Mouse (Mus musculus) layer of hippocampus, adult 9-10 months (tissue): ENCODE data around the gene Stk10.

ENCODE experiments used
- DNase-seq: peaks from one replicate; pipeline ENCODE4 v3.0.0; 2022; ENCODE audit warnings: low spot score

Stk10 gene

DNA sequence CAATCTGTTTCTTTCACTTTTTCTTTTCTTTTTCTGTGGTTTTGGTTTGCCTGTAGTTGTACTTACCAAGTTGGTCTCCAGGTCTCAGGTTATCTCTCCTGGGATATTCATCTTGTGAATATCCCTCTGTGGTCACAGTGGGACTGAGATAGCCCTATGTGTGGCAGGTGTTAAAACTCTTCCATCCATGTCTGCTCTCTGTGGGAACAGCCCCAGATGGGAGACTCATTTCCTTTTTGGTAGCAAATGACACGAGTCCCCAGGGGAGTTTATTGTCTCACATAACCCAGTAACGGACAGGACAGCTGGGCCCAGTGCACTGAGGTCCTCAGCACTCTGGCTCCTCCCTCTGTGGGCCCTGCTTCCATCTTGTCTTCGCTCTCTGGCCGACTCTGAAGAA is 17.0 kb downstream of the Stk10 start:
- DNase-seq, result no peak

DNA sequence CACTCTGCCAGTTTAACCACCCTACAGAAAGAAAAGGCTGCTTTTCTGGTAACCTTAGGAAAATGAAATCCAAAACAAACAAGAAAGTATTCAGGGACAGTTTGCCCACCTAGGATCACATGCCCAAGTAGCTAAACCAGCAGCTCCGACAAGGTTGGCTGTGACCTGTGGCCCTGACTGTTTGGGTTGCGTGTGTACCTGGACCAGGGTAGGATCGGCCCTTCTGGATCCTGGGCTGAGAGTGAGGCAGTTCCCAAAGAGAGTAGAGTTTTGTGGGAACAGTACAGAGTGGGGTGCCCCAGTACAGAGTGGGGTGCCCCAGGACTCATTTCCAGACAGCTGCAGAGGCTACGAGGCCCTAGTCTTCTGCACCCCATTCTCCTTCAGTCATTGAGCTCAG is 18.0 kb downstream of the Stk10 start:
- DNase-seq, result no peak

DNA sequence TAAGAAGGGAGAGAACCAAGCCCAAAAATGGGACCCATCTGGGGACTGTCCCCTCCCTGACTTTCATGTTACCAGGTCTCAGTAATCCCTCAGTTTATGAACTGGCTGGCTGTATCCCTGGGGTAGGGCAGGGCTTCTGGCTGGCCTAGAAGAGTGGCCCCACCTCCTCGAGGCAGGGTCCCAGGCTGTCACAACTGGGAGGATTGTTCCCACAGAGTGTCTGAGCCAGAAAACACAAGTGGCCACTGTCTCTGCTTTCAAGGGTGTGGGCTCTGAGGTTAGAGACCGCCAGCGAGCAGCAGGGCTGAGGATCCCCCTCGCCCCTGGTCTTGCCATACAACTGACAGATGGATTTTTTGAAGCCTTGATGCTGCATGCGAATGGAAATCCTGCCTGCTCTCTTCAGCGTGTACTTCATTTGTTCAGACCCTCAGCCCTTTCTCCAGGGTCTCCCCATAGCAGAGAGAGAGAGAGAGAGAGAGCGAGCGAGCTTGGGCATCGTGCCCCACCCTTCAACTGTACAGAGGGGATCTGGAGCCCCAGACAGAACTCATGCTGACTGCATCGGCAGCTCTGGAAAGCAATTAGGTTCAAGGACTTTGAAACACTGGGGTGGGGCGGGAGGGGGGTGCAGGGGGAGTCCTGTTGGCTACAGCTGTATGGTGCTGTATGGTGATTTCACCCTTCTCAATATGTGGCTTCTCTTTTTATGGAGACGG is 18.6 kb downstream of the Stk10 start:
- no peak for DNase-seq

DNA sequence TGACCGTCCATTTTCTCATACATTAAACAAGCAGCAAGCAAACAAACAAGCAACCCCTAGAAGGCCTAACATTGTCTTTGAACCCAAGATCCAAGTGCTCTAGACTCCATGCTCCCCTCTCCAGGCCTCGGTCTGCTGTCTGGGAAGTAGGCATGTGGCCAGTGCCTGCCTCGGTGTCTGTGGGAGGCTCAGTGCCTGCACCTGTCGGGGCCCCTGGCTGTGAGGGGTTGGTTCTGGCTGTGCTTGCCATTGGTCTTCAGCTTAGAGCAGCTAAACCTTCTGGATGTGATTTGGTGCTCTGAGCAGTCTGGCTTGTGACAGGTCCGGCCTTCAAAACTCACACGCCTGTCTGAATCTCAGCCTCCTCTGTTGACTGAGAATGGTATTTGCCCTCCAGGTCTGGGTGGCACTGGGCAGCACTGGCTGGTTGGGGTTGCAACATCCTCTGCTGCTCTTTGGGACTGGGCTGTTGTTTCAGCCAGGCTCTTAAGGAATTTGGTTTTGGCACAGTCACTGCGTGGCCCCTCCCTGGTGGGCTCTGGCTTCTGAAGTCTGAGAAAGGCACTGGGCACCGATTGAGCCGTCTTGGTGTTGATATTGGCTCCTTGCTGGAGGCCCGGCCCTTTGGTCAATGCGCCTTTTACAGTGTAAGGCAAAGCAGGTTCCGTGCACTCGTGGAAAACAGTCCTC is 19.4 kb downstream of the Stk10 start:
- DNase-seq, result no peak

DNA sequence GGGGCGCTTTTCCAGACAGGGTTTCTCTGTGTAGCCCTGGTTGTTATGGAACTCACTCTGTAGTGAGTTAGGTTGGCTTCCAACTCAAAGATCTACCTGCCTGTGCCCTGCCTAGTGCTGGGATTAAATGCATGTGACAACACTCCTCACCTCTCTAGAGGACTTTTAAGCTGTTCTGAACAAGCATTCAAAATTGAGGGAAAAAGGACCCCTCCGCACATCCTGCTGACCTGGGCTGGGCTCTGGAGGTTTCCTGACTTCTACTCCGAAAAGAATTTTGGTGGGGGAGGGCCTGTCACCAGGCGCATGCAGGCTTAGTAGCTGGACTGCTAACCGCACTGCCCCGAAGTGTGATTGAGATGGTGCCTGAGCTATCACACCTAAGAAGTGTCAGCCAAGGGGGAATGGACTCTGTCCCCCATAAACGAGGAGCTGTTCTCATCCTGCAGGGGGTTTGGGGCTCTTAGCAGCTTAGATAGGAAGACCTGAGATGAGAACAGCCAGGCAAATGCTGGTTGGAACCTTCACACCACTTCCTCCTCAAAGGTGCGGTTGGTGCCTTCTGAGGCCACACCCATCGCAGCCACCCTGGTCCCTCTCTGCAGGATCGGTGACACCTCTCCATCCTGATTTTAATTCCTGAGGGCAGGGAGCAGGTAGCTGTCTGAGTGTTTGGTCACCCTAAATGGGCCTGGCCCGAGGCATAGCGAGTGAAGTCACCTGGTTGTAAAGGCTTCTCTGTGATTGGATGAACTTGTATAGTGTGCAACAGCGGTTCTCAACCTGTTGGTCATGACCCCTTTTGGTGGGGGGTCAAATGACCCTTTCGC is 20.4 kb downstream of the Stk10 start:
- DNase-seq, result no peak

DNA sequence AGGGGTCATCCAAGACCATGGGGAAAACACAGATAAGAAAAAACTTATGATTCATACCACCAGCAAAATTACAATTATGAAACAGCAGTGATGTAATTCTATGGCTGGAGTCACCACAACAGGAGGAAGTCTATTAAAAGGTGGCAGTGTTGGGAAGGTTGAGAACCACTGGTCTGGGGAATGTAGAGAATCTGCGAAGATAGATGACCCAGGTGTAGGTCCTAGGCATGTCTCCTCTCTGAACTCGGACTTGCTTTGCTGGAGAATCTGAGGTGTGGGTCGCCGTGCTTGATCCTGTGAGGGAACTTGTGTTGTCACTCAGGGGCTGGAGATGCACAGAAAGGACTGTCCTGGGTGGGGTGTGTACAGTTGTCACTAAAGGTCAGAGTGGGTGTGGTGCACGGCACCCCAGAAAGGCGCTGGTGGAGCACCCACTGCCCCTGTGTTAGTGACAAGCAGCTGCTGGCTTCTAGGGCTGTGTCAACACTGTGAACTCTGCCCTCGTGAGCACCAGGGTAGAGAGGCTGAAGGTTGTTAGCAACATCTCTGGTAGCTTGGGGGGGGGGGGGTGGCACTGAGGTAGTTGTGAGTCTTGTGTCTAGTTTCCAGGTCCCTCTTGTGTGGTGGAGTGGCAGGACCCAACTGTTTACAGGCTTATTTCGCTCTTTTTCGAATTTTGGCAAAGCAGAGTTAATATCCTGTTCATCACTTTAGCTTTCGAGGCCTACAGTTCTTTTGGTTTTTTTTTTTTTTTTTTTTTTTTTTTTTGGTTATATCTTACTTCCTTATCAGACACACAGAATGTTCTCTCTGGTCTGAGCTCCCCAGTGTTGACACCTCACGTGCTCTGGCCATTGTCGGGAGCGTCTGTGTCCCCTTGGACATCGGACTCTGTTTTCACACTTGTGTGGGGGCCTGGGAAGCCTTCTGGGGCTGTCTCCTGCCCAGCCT is 21.3 kb downstream of the Stk10 start:
- no peak for DNase-seq

DNA sequence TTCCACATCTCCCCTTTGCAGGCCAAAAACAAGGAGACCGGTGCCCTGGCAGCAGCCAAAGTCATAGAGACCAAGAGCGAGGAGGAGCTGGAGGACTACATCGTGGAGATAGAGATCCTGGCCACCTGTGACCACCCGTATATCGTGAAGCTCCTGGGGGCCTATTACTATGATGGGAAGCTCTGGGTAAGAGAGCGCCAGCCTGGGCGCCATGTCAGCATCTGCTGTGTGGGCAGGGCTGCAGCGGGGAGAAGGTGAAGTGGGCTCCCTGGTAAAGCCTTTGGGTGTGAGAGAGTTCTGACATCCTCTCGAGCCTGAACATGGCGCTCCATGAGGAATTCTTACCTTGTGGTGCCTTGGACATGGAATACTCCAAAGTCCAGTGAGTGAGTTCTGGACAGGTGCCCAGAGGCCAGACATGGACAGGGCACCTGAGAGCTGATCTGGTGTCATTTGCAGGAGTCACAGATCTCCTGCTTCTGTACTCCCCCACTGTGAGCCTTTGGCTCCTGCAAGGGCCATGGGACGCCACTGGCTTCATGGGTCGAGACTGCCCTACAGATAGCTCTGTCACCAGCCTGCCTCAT is 22.1 kb downstream of the Stk10 start:
- DNase-seq, result no peak

DNA sequence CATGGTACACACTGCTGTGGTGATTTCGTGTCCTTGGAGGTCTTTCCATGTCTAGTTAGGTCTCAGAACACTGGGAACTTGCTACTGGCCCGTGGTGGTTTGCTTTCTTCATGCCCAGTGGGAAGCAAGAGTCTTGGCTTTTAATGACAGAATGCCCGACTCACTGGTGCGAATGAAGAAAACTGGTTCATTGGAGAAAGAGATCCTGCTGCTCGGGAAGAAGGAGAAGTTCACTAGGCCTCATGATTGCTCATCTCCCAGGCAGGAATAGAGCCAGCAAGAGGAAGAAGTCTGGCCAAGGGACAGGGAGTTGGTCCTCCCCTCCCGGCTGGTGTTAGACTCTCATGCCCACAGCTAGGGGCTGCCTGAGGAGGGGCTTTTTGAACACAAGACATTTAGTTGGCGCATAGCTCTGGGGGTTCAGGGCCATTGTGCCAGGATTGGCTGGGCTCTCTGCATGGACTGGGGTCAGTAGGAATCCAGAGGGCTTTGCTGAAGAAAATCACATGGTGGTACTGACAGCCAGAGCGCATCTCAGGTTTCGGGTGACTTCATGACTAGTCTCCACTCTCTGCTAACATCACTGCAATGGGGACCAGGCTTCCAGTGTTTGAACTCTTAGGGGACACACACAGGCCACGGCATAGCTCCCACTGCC is 23.4 kb downstream of the Stk10 start:
- DNase-seq, result no peak

DNA sequence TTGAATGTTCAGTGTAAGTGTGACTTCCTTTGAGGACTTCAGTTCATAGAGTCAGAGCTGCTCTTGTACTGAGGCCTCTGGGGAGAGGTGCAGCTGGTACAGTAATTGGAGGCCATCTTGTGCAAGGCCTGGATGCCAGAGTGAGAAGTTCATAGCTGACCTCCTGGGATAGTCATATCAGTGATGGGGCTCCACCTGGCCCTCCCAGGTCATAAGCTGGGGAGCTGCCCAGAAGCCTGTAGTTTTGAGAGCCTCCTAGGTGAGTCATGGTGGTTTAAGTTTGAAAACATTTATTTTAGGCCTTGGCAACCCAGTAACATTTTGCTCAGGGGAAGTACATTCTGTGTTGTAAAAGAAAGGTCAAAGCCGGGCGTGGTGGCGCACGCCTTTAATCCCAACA is 24.9 kb downstream of the Stk10 start:
- no peak for DNase-seq

DNA sequence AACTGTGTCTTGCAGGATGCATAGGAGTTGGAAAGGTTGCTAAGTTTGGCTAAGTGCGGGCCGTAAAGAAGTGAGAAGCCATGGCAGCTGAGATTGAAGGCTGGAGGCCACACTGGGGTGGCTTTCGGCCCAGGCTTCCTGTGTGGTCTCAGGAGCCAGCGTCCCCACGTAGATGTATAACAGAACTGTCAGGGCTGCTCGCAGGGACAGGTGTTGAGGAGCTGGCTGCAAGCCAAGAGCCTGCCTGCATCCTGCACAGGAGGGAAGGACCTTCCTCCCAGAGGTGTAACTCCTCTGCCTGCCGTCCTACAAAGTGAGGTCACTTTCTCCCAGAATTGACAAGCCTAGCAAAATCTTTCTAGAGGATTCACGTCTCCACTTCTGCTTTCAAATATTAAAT is 25.6 kb downstream of the Stk10 start:
- no peak for DNase-seq

DNA sequence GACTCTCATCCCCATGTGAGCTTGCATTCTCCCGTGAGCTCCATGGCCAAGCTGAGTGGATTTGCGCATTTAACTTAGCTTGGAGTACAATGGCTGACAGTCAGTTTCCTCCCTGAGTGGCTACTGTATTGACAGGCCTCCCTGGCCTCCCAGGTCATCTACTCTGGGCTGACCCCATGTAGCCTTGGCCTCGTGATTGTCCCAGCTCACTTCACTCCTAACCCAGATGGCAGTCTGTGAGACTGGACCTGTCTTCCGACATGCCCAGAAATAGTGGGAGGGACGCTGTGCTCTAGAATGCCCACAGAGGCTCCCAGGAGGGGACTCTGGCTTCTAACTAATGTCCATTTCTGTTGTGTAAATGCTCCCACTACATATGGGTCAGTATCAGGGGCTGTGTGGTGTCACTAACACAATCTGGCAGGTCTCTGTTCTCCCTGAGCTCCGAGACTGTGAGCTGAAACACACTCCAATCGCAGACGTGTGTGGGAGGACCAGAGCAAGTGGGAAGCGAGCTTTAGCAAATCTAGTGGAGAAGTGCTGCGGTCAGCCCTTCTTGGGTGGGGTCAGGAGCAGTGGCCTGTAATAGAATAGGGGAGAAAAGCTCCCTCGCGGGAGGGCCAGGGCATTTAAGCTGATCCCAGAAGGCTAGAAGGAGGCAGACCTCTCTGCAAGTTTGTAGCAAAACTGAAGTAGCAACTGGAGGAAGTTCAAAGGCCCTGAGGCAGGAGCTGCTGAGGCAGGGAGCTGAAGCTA is 27.1 kb downstream of the Stk10 start:
- no peak for DNase-seq

DNA sequence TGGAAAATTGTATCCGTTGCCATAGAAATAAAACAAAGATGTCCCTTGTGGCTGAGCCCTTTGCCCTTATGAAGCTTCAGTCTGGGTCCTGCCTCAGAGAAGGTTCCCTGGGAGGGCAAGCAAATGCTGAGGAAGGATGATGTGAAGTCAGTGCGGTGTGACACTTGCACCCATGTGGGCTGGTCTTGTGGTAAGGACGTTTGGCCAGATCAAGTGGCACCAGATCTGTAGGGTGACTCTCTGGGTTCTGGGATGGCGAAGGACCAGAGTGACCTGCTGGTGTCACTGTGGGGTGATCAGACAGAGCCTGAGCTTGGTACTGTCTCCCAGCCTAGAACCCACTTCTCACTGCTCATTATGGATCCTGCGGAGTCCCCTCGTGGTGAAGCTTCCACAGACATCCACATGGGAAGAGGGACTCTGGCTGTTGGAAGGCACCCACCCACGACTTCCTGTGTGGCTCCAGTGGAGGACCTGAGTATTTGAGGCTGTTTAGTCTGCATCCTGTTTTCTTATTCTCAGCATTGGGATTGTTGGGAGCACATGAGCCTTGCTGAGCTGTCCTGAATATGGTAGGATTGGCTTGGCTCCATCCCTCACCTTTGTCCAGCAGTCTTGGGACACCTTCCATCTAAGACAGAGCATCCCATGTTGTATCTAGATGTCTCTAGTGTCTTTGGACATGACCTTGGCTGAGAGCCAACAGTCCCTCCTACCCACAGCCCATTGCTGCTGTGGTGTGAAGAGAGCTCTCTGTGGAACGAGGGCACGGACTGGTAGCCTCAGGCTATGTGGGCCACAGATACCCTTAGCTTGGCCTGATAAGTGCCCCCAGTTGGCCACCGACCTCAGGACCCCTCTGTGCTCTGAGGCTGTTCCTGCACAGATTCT is 28.6 kb downstream of the Stk10 start:
- no peak for DNase-seq

DNA sequence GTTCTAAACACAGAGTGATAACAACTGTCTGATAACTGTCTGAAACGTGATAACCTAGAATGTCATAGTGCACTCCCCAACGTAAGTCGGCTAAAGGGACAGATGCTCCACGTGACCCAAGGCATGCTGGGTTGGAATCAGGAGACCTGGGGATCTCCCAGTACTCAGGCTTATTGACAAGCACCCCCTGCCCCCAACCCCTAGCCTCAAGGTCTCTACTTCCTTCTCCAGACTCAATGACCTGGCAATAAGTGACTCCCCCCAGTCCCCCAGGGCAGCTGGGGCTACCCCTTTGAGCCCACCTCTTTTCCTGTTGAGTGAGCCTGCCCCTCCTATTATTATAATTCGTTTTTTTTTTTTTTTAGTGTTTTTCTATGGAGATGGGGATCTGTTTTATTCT is 29.6 kb downstream of the Stk10 start:
- DNase-seq, result no peak

DNA sequence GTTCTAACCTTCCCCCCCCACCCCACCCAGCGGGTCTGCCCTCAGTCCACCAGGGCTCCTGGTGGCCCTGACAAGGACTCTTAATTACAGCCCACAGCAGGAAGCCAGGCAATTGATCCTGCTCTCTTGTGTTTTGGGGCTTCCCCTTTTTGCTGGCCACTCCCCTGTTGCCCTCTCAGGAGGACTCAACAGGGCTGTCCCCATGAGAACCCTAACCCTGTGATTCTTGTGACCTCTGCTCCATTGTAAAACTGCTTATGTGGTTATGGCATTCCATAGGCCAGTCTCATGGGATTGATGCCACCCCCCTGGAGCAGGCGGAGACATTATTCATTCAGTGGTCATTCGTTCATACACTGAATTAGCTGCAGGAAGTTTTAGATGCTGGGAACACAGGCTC is 30.6 kb downstream of the Stk10 start:
- DNase-seq, result no peak

DNA sequence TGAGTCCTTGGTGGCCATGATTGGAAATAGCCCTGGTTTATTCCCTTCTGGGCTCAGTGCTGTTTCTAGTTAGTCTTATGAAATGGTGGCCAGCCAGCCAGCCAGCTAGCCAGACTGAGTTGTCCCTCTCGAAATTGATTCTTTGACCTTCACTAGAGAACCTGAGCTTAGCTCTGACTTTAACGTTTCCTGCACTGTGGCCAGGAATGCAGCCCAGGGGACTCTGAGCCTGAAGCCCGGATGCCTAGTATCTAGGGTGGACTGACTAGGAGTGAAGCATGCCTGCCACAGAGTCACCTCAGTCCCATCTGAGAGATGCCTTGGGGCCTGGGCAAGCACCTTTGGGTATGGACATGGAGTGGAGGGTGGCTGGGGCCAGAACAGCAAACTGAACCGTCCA is 31.5 kb downstream of the Stk10 start:
- DNase-seq, result no peak

DNA sequence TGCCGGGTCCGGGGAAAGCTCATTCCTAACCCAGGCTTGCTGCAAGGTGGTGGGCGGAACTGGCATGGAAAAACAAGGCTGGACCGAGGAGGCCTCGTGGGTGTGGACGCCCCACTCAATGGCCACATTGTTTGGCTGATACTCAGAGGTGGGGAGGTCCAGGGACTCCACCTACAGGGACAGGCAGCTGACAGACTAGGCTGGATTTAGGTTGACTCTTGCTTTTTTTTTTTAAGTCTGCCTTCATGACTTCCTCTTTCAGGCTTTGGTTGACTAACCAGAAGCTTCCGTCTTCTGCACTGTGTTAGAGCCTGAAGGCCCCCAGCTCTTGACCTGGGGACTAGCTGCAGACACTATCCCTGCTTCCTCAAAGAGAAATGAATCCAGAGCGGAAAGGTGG is 32.0 kb downstream of the Stk10 start:
- no peak for DNase-seq

DNA sequence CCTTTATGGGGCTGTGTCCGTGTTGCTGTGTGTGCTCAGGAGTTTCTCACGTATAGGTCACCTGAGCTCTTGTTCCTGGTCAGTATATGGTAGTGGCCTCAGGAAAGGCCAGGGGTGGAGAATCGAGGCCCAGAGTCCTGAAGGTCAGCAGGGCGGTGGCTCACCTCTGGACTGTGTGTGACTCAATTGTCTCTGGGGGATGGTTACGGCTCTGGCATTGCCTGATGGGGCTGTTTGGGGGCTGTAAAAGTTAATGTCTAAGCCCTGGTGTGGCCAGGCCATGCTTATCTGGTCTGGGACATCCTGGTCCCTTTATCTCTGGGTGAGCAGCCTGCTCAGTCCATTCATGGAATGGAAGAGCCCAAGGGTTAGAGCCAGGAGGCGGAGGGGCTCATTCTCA is 33.1 kb downstream of the Stk10 start:
- DNase-seq, result no peak

DNA sequence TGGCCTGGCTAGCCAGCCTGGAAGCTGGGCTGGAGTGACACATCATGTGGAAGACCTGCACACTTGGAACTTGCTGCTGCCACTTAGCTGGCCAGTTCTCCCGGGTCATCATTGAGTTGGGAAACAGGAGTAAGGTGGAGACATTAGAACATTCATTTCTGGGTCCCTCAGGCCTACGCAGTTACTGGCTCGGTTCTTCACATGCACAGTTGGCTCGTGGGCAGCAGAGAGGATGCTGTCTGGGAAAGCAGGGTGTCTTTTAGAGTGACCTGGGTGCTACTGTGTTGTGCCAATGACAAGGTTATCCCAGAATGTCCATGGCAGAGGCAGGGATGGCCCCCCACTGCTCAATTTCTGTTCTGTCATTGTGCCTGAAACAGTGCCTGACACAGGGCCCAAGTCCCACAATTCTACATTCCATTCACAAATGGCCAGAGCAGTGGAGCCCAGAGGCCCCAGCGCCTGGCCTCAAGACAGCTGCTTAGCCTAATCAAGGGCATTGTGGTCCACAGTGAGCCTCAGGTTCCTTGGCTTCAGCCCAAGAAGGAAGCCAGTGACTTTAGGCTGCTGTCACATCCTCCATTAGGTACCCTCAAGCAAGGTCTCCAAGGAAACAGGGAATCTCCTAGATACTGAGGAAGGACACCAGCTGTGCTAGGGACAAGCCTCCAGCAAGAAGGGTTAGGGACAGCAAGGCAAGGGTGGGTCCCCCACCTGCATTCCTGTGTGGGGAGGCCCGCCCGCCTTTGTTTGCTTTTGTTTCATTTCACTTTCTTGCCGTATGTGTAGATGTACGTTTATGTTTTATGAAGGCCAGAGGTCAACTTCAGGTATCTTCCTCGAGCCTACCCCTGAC is 34.1 kb downstream of the Stk10 start:
- DNase-seq, result no peak
